Mouse (Mus musculus) central nervous system, embryonic 11.5 days (tissue): ENCODE data around the gene C3. TPM values are rescaled to one million over a fixed set of nuclear protein-coding genes. Genes with fewer than 3 reads are reported as not detected.

Experiments used
- polyA plus RNA-seq: library from polyadenylated mRNA; depleted of rRNA; stranded (reverse); fragments of >200 nt; gene quantifications from 2 replicates; pipeline ENCODE4 v1.2.3, GENCODE M21; 2012; rRNA removed

The C3 gene
- polyA plus RNA-seq = 2.6 and 3.3 TPM in 2 replicates

GRCm38 (mm10) chr17:57228014-57228413, at the start of gene C3:
C3 (minus strand) TSS chr17:57228136.

GRCm38 (mm10) chr17:57249186-57250181, 21.5 kb upstream of the C3 start, which contains the start of gene Trip10:
Trip10 (plus strand) TSS chr17:57249455.

GRCm38 (mm10) chr17:57248201-57248699, 20.3 kb upstream of the C3 start, which contains the start of gene Gpr108:
Gpr108 (minus strand) TSS chr17:57248446.

GRCm38 (mm10) chr17:57194041-57194507, 33.9 kb downstream of the C3 start, which contains the start of gene Tnfsf14:
Tnfsf14 (minus strand) TSS chr17:57194177.

Other genes starting within 250 kb of the C3 start
- not detected in 2 replicates for gene Acer1, start 246.0 kb downstream of the C3 start, polyA plus RNA-seq
- gene Clpp, start 237.8 kb downstream of the C3 start, polyA plus RNA-seq = 96.5 and 130 TPM in 2 replicates
- 22.3 and 23.3 TPM in 2 replicates for gene Alkbh7, start 230.8 kb downstream of the C3 start, polyA plus RNA-seq
- 0.17 TPM in 1 of 2 replicates, not detected in the other for gene Pspn, start 228.1 kb downstream of the C3 start, polyA plus RNA-seq
- 82.8 and 142 TPM in 2 replicates for gene Gtf2f1, start 216.8 kb downstream of the C3 start, polyA plus RNA-seq
- 0.05 and 0.08 TPM in 2 replicates for gene Gm17949, start 216.7 kb downstream of the C3 start, polyA plus RNA-seq
- 132 and 136 TPM in 2 replicates for gene Khsrp, start 196.6 kb downstream of the C3 start, polyA plus RNA-seq
- not detected in 2 replicates for gene Slc25a41, start 186.5 kb downstream of the C3 start, polyA plus RNA-seq
- 0.85 and 1.8 TPM in 2 replicates for gene Crb3, start 169.0 kb downstream of the C3 start, polyA plus RNA-seq
- 28.0 and 35.7 TPM in 2 replicates for gene Slc25a23, start 168.3 kb downstream of the C3 start, polyA plus RNA-seq
- 3.9 and 5.1 TPM in 2 replicates for gene Dennd1c, start 149.6 kb downstream of the C3 start, polyA plus RNA-seq
- gene Tubb4a, start 140.4 kb downstream of the C3 start, polyA plus RNA-seq = 70.7 and 72.5 TPM in 2 replicates
- 6.2 and 6.5 TPM in 2 replicates for gene Tnfsf9, start 122.8 kb downstream of the C3 start, polyA plus RNA-seq
- gene Cd70, start 78.4 kb downstream of the C3 start, polyA plus RNA-seq = 0.20 and 0.22 TPM in 2 replicates
- gene Tnfsf14, start 34.0 kb downstream of the C3 start, polyA plus RNA-seq = 0.35 TPM in 2 replicates
- gene Gpr108, start 20.3 kb upstream of the C3 start, polyA plus RNA-seq = 14.1 and 20.4 TPM in 2 replicates
- gene Trip10, start 21.3 kb upstream of the C3 start, polyA plus RNA-seq = 28.3 and 33.5 TPM in 2 replicates
- gene Vav1, start 51.0 kb upstream of the C3 start, polyA plus RNA-seq = 1.7 and 2.3 TPM in 2 replicates
- 3.0 and 3.5 TPM in 2 replicates for gene Adgre1, start 130.6 kb upstream of the C3 start, polyA plus RNA-seq